Mouse (Mus musculus): ENCODE data around the gene D630003M21Rik. TPM values are rescaled to one million over a fixed set of nuclear protein-coding genes. Genes with fewer than 3 reads are reported as not detected.

The D630003M21Rik gene
- total and polyA plus RNA-seq, 3 experiments: under 0.01 TPM; not detected in 2

GRCm38 (mm10) chr2:158155615-158156014, 73.4 kb downstream of the D630003M21Rik start:
- Histone ChIP-seq H3K9me3 (replicated peaks) (peaks cover 4% of the 10 kb centered on the region), H3K36me3 (replicated peaks) (no peaks in the 10 kb centered on the region), H3K4me3 (ENCODE audit: low read depth, low read length) (no peak overlapping the region), H3K4me1 (ENCODE audit: insufficient read depth, low read depth, low read length) (peaks cover 22% of the 10 kb centered on the region), H3K27me3 (ENCODE audit: insufficient read depth, low read length) (peaks cover 56% of the 10 kb centered on the region)
- no peak for DNase-seq (ENCODE audit: low spot score)
- no peak for ATAC-seq (ENCODE audit: extremely low read depth, insufficient number of reproducible peaks, low FRiP score, poor library complexity, severe bottlenecking)
- TF ChIP-seq CTCF (IDR thresholded peaks at IDR 0.05; ENCODE audit: low read depth, low read length) (no peak), GATA1 (IDR thresholded peaks at IDR 0.05; ENCODE audit: borderline replicate concordance, low read length) (no peak), POLR2AphosphoS5 (IDR thresholded peaks at IDR 0.05; ENCODE audit: insufficient replicate concordance, low read depth, low read length) (no peak), TAL1 (conservative IDR thresholded peaks at IDR 0.05; ENCODE audit: low read depth, low read length) (no peak), GATA2 (IDR thresholded peaks at IDR 0.05; ENCODE audit: borderline replicate concordance, low read depth, low read length) (no peak)

DNA sequence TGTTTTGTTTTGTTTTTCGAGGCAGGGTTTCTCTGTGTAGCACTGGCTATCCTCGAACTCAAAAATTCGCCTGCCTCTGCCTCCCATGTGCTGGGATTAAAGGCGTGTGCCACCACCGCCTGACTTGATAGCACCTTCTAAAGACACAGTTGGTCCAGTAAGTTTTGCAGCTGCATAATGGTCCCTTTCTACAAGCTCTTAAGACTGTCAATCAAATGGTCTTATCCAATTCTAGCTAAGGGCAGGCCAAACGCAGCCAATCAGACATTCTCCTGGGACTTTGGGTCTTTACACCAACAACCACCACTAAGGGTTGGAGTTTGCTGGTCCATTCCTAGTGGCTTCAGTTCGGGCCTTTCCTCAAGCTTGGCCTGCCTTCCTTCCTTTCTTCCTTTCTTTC, 73.9 kb downstream of the D630003M21Rik start:
- ATAC-seq (ENCODE audit: extremely low read depth, insufficient number of reproducible peaks, low FRiP score, poor library complexity, severe bottlenecking) (no peak), DNase-seq (ENCODE audit: low spot score) (no peak)
- Histone ChIP-seq H3K4me1 (ENCODE audit: insufficient read depth, low read depth, low read length) (peaks cover 17% of the 10 kb centered on the region), H3K36me3 (replicated peaks) (no peaks in the 10 kb centered on the region), H3K4me3 (ENCODE audit: low read depth, low read length) (no peak overlapping the region), H3K27me3 (ENCODE audit: insufficient read depth, low read length) (peaks cover 54% of the 10 kb centered on the region), H3K9me3 (replicated peaks) (peaks cover 4% of the 10 kb centered on the region)
- TF ChIP-seq TAL1 (conservative IDR thresholded peaks at IDR 0.05; ENCODE audit: low read depth, low read length): no peak
- no peak for TF ChIP-seq POLR2AphosphoS5 (IDR thresholded peaks at IDR 0.05; ENCODE audit: insufficient replicate concordance, low read depth, low read length)
- no peak for TF ChIP-seq GATA1 (IDR thresholded peaks at IDR 0.05; ENCODE audit: borderline replicate concordance, low read length)
- no peak for TF ChIP-seq CTCF (IDR thresholded peaks at IDR 0.05; ENCODE audit: low read depth, low read length)
- TF ChIP-seq GATA2 (IDR thresholded peaks at IDR 0.05; ENCODE audit: borderline replicate concordance, low read depth, low read length): no peak

- Histone ChIP-seq H3K36me3 (replicated peaks) (no peaks in the 10 kb centered on the region), H3K4me3 (ENCODE audit: low read depth, low read length) (no peak overlapping the region), H3K4me1 (ENCODE audit: insufficient read depth, low read depth, low read length) (peaks cover 12% of the 10 kb centered on the region), H3K9me3 (replicated peaks) (peaks cover 4% of the 10 kb centered on the region), H3K27me3 (ENCODE audit: insufficient read depth, low read length) (peaks cover 57% of the 10 kb centered on the region)
- no peak for TF ChIP-seq GATA2 (IDR thresholded peaks at IDR 0.05; ENCODE audit: borderline replicate concordance, low read depth, low read length)
- no peak for TF ChIP-seq GATA1 (IDR thresholded peaks at IDR 0.05; ENCODE audit: borderline replicate concordance, low read length)
- ATAC-seq (ENCODE audit: extremely low read depth, insufficient number of reproducible peaks, low FRiP score, poor library complexity, severe bottlenecking): no peak
- no peak for DNase-seq (ENCODE audit: low spot score)
Measured at GRCm38 (mm10) chr2:158154641-158155040, 74.4 kb downstream of the D630003M21Rik start.

DNA sequence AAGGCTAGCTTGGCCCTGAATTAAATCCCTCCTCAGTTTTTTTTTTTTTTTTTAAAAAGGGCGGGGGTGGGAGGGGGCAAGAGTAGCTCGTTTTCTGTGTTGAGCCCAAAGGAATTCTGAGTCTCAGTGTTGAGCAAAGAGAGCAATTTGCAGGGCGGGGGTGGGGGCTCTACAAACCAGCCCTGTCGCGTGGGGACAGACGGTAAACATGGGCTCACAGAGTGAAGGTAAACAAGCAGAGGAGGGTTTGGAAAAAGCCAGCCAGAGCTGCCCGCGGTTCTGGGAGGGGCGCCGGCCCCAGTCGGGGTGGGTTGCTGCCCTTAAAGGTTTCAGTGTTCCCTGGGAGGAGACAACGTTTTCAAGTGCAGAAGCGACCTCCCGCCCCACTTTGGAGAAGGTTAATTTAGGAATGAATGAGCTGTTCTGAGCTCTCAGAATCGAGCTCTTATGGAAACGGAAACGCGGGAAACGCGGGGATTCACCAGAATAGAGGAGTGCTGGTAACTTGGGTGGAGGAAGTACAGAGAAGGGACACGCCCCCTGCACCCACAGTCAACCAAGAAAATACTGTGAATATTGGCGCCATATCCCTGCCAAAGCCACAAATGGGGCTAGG, 75.2 kb downstream of the D630003M21Rik start:
- peaks cover 55% of the 10 kb centered on the region for H3K27me3 ChIP-seq (ENCODE audit: insufficient read depth, low read length)
- H3K9me3 ChIP-seq (replicated peaks): peaks cover 4% of the 10 kb centered on the region
- H3K4me3 ChIP-seq (ENCODE audit: low read depth, low read length): no peak overlapping the region
- peaks cover 10% of the 10 kb centered on the region for H3K4me1 ChIP-seq (ENCODE audit: insufficient read depth, low read depth, low read length)
- TF ChIP-seq CTCF (IDR thresholded peaks at IDR 0.05; ENCODE audit: low read depth, low read length): no peak
- TF ChIP-seq GATA2 (IDR thresholded peaks at IDR 0.05; ENCODE audit: borderline replicate concordance, low read depth, low read length): no peak
- TF ChIP-seq GATA1 (IDR thresholded peaks at IDR 0.05; ENCODE audit: borderline replicate concordance, low read length): no peak
- no peak for TF ChIP-seq POLR2AphosphoS5 (IDR thresholded peaks at IDR 0.05; ENCODE audit: insufficient replicate concordance, low read depth, low read length)
- TF ChIP-seq TAL1 (conservative IDR thresholded peaks at IDR 0.05; ENCODE audit: low read depth, low read length): no peak
- ATAC-seq (ENCODE audit: extremely low read depth, insufficient number of reproducible peaks, low FRiP score, poor library complexity, severe bottlenecking) (no peak), DNase-seq (ENCODE audit: low spot score) (no peak)
- H3K36me3 ChIP-seq (replicated peaks): no peaks in the 10 kb centered on the region

DNA sequence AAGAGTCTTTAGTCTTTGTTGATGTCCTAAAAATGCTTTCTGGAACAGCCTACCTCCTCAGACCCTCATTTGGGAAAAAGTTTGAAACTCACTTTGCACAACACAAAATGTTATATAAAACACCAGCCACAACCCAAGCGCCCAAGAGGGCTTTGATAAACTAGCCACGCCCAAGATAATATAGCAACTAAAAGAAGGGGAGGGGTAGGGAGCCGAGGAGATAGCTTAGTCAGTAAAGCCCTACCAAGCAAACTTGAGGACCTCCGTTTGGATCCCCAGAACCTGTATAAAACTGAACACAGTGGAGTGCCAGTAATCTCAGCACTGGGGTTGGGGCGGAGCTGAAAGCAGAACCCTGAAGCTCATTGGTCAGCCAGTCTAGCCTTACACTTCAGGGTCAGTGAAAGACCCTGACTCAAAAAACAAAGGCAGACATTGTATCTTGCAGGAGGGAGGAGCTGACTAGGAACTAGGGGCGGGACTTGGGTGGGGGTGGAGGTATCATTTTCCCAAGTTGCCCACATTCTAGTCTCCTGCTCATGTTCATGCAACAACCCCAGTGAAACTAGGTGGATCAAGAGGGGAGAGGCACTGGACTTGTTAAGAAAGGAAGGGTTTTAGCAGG, 76.2 kb downstream of the D630003M21Rik start:
- Histone ChIP-seq H3K27me3 (ENCODE audit: insufficient read depth, low read length) (peaks cover 45% of the 10 kb centered on the region), H3K4me1 (ENCODE audit: insufficient read depth, low read depth, low read length) (peaks cover 16% of the 10 kb centered on the region), H3K4me3 (ENCODE audit: low read depth, low read length) (no peak overlapping the region), H3K9me3 (replicated peaks) (peaks cover 4% of the 10 kb centered on the region), H3K36me3 (replicated peaks) (no peaks in the 10 kb centered on the region)
- DNase-seq (ENCODE audit: low spot score) (no peak), ATAC-seq (ENCODE audit: extremely low read depth, insufficient number of reproducible peaks, low FRiP score, poor library complexity, severe bottlenecking) (no peak)
- TF ChIP-seq GATA1 (IDR thresholded peaks at IDR 0.05; ENCODE audit: borderline replicate concordance, low read length) (no peak), TAL1 (conservative IDR thresholded peaks at IDR 0.05; ENCODE audit: low read depth, low read length) (no peak), GATA2 (IDR thresholded peaks at IDR 0.05; ENCODE audit: borderline replicate concordance, low read depth, low read length) (no peak), CTCF (IDR thresholded peaks at IDR 0.05; ENCODE audit: low read depth, low read length) (no peak), POLR2AphosphoS5 (IDR thresholded peaks at IDR 0.05; ENCODE audit: insufficient replicate concordance, low read depth, low read length) (no peak)

DNA sequence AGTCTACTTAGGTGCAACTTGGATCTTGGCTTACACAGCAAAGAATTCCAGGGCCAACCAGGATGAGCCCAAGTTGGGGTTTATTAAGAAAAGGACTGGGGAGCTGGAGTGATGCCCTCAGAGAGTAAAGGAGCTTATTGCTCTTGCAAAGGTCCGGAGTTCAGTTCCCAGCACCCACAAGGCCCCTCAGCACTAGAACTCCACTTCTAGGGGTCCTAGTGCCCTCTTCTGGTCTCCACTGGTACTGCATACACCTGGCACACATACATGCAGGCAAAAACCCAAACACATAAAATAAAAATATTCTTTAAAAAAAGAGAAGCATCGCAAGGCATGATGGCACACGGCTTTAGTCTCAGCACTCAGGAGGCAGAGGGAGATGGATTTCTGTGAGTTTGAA, 77.9 kb downstream of the D630003M21Rik start:
- H3K27me3 ChIP-seq (ENCODE audit: insufficient read depth, low read length): peaks cover 37% of the 10 kb centered on the region
- H3K36me3 ChIP-seq (replicated peaks): no peaks in the 10 kb centered on the region
- TF ChIP-seq POLR2AphosphoS5 (IDR thresholded peaks at IDR 0.05; ENCODE audit: insufficient replicate concordance, low read depth, low read length) (no peak), GATA2 (IDR thresholded peaks at IDR 0.05; ENCODE audit: borderline replicate concordance, low read depth, low read length) (no peak), TAL1 (conservative IDR thresholded peaks at IDR 0.05; ENCODE audit: low read depth, low read length) (no peak), GATA1 (IDR thresholded peaks at IDR 0.05; ENCODE audit: borderline replicate concordance, low read length) (no peak), CTCF (IDR thresholded peaks at IDR 0.05; ENCODE audit: low read depth, low read length) (peak; percentile 13; the same call in 1 of the 2 replicates)
- peaks cover 25% of the 10 kb centered on the region for H3K4me1 ChIP-seq (ENCODE audit: insufficient read depth, low read depth, low read length)
- peaks cover 4% of the 10 kb centered on the region for H3K9me3 ChIP-seq (replicated peaks)
- DNase-seq (ENCODE audit: low spot score) (no peak), ATAC-seq (ENCODE audit: extremely low read depth, insufficient number of reproducible peaks, low FRiP score, poor library complexity, severe bottlenecking) (no peak)
- H3K4me3 ChIP-seq (ENCODE audit: low read depth, low read length): no peak overlapping the region

Measured in G1E (cell line).